Mouse (Mus musculus): ENCODE data around the gene Ncoa6. TPM values are rescaled to one million over a fixed set of nuclear protein-coding genes. Genes with fewer than 3 reads are reported as not detected.

Ncoa6 gene
- total RNA-seq, 2 experiments from 2014 or later, result 42.9 to 44.7 TPM

DNA sequence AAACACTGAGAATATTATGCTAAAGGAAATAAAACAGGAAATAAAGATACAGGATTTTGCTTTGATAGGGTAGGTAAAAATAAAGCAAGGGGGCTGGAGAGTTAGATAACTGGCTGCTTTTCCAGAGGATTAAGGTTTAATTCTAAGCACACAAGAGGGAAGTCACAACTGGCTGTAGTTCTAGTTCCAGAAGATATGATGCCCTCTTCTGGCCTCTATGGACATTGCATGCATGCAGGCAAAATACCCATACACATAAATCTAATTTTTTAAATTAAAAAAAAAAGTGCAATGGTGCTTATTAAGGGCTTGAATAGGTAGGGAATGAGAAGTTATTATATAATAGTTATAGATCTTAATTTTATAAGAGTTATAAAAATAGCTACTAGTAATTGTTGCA lies 37.2 kb downstream of the Ncoa6 start:
- DNase-seq, result peak; percentile 12

DNA sequence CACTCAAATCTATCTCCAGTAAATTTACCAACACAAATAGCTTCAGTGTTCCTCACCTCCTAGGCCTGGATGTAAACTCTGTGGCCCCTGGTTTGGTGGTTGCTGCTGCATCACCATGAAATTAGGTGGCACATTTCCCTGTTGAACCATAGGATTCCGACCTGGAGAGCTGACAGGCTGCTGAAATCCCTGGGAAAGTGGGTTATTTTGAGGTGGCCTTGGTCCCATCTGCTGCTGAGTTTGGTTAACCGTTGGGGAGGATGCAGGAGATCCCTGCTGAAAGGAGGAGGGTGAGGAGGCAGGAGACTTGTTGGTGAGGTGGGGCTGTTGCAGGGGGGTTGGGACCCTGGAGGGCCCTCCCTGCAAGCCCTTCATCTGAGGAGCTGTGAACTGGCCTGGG lies 52.8 kb downstream of the Ncoa6 start:
- no peak for DNase-seq

DNA sequence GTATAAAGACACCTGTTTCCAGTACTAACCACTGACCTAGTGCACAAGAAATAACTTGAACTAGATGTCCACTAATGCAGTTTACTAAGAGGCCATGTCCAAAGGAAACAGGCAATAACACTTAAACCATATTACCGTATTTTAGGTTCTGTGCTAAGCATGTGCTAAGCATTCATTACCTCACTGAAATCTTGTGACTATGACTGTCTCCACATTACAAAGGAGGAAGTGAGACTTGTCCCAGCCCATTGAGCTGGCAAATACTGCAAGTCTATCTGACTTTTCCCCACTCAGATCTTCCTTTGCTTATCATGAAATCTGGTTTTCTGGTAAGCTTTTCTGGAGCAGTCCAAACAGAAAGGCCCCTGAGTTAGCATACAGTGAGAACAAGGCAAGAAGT lies 69.1 kb downstream of the Ncoa6 start:
- no peak for DNase-seq

DNA sequence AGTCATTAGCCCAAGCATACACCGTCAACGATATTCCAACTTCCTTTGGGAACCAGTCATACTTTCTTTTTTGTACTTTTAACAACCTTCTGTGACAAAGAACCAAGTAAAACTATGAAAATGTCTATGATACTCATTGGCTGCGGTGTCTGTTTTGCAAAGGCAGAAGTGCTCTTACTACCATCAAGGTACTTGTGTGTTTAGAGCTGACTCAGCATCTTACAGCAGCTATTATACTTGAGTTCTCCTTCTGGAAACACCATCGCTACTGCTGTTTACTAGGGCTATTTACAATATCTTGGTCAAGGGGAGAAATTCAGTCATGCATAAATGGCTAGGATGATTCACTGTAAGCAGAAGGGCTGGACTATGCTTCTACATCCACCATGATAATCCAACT lies 71.8 kb downstream of the Ncoa6 start:
- DNase-seq, result no peak

DNA sequence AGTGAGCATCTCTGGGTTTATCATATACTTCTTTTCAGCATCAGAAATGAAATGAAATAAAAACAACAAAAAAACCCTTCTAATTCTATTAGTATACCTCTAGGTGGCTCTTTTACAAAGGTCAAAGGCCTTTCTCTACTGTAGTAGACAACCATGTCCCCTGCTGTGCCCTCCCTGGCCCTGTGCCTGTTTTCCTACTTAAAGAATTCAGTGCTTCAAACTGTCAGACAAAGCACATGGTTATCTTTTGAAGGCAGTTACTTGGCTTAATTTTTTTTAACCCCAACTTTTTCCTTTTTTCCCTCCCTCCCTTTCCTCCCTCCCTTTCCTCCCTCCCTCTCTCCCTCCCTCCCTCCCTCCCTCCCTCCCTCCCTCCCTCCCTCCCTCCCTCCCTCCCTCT lies 73.4 kb downstream of the Ncoa6 start:
- peak; percentile 62 for DNase-seq

DNA sequence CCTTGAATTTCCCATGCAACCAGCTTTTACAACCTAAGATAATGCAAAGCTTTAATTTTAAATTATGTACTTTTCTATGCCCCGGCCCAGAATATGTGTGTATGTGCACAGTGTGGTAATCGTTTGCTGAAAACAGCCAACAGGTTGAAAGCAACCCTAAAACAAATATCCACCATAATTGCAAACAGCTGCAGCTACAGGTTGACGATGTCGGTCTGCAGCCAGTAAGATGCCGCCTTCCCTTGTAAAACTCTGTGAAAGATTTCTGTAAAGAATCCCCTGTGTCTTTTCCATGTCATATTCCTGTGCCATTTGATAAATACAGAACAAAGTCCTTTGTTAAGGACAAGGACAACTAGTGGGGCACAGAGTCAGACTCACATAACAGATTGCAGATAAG lies 79.1 kb downstream of the Ncoa6 start:
- DNase-seq, result no peak

DNA sequence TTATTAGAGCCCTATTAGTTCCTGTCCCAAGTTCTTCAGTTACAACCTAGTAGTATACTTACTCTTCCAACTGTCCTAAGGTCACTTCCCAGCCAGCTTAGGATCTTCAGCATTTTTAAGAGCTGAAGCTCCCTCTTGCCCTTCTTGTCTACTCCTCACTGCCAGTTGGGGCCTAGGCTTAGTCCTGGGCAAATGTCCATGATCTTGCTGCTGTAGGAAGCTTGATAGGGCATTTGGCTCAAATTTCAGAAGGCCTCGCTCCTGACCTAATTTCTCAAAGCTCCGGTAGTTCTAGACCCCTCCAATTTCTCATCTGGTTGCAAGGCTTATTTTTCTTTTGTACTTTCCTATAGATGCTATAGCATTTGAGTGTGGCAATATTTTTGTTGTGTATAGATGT lies 85.1 kb downstream of the Ncoa6 start:
- no peak for DNase-seq

DNA sequence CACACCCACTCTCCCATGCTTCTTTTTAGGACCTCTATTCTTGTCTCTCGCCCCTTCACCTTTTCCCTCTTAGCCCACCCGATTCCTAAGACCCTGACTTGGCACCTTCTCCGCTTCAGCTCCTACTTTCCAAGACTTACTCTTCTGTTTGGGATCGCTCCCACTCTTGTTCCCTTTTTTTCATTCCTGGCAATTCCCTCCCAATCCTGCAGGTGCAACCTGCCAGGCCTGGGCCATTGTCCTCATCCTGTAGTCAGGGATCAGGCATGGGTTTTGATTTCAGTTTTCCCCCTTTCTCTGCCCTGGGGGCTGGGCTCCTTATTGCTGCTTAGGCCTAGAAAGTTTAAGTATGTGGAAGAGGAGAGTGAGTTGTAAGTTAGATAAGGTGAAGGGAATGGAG lies 86.6 kb downstream of the Ncoa6 start:
- DNase-seq, result no peak

DNA sequence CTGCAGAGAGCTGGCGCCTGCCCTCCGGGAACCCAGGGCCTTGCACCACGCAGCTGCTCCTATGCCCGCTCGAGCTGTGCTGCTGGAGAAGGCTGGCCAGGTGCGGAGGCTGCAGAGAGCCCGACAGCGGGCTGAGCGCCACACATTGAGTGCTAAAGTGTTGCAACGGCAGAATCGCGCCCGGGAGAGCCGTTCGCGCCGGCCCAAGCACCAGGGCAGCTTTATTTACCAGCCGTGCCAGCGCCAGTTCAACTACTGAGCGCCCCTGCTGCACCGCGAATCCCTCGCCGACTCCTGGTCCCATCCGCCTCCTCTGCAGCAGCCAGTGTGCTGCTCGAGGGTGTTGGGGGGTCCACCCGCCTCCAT lies 87.2 kb downstream of the Ncoa6 start:
- DNase-seq, result no peak

DNA sequence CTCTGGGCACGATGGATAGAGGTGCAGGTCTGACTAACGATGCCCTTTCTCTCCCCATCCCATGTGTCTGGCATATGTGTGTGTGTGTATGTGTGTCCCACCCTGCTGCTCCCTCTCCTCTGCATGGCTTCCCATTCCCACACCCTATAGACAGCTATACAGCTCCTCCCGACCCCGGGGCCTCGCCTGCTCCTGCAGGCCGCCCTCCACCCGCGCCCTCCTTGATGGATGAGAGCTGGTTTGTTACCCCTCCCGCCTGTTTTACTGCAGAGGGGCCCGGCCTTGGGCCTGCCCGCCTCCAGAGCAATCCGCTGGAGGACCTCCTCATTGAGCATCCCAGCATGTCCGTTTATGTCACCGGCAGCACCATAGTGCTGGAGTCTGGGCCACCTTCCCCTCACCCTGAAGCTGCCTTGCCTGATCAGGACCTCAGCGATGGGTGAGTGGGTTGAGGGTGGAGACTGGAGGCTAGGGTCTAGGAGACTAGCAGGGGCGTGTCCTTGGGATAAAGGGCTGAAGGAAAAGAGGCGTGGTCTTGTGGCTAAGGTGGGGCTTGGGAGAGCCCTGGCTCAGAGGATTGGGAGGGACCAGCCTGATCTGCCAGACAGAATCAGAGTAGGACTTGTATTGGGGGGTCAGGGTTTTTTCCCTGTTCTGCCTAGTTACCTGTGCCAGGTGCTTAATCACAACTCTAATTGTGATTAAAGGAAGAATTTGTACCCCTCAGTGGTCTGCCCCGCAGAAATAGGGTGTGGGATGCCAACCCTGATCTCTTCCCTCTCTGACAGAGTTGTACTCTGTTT lies 87.8 kb downstream of the Ncoa6 start:
- peak; percentile 23 for DNase-seq

DNA sequence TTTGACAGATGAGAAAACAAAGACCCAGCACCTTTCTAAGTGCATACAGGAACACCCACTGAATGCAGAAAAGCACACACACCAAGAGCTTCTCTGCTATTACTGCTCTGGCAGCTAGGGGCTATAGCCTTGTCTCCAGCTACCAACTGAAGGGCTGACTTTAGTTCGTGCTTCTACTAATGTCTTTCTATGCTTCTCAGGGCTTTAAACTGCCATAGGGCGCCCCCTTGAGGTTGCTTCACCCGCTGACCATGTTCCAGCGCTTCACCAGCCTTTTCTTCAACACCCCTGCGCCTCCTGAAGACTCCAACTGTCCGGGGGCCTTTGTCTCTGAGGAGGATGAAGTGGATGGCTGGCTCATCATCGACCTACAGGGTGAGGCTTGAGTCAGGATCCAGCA lies 88.6 kb downstream of the Ncoa6 start:
- peak; percentile 88 for DNase-seq

DNA sequence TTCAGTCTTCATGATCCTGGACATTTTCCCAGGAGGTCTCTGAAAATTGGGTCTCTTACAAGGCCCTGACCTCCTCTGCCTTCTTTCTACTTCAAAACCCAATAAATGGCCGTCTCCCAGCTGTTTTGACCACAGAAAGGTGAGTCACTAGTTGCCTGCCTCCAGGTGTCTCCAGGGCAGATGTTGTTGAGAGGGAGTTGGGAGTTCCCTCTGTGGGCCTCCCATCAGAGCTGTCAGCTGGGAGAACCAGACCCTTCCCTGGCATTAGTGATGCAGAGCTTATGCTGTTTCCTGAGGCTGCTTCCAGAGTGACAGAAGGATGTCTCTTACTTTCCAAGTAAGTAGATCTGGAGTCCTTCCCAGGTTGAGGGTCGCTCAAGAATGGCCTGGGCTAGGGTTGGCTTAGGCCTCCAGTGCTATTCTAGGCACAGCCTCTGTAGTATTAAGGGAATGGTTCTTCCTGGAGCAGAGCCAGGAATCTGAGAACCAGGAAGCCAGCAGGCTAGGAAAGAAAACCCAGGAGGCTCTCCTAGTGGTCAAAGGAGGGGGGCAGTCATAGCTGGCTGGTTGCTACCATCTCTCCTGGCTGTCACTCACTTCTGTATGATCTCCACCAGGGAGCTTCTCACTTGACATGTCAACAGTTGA lies 90.8 kb downstream of the Ncoa6 start:
- DNase-seq, result peak; percentile 79

DNA sequence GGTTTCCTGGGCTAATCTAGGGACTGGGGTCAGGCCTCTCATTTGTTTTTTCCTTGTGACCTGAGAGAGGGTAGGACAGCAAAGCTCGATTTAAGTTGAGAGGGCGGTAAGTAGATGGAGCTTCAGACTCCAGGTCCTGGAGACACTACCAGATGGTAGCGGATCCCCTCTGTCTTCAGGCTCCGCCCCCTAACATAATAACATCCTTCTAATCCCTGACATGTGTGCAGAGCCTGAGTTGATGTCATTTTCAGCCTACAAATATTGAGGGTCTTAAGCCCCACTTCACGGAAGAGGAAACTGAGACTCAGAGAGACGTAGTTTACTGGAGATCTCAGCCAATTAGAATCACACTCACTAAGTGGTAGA lies 91.4 kb downstream of the Ncoa6 start:
- no peak for DNase-seq

DNA sequence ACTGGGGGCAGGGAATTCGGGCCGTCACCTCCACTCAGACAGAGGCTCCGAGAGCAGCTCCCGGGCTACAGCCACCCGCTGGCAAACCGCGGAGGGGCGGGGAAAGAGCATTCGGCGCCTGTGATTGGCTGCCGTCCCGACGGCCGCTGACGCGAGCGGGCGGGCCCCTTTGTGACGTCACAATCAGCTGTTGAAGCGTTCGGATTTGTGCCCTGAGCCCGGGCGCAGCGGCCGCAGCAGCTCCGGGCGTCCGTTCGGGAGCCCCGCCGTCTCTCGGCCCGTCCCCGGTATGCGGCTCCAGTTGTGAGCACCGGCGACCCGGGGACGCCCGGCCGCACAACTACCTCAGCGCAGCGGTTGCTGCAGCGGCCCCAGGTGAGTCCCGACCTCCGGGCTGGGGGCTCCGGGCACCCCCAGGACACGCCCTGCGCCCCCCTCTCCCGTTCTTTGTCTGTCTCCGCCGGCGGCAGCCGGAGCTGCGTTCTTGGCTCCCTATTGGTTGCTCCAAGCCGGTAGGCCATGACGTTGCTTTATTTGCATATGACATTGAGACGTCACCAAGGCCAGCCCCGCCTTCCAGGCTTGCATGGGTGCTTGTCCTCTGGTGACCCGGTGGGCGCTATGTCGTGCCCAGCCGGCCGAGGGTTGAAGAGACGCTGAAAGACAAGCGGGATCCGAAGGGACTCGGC lies 91.9 kb downstream of the Ncoa6 start:
- peak; percentile 99 for DNase-seq

DNA sequence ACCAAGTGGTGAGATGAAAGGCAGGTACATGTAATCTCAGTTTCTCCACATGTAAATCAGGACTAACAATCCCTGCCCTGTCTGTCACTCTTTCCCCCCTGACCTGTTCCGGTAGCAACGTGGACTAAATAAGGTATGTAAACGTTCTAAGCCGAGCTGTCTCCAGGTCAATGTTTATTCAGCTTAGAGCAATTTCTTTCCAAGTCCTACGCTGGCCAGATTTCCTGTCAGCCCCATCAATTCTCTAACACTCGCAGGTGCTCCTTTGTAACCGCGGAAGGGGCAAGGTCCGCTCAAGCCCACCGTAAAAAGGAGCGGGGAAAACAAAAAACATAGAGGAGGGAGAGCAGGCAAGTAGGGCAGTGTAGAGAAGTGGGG lies 92.6 kb downstream of the Ncoa6 start:
- DNase-seq, result no peak

DNA sequence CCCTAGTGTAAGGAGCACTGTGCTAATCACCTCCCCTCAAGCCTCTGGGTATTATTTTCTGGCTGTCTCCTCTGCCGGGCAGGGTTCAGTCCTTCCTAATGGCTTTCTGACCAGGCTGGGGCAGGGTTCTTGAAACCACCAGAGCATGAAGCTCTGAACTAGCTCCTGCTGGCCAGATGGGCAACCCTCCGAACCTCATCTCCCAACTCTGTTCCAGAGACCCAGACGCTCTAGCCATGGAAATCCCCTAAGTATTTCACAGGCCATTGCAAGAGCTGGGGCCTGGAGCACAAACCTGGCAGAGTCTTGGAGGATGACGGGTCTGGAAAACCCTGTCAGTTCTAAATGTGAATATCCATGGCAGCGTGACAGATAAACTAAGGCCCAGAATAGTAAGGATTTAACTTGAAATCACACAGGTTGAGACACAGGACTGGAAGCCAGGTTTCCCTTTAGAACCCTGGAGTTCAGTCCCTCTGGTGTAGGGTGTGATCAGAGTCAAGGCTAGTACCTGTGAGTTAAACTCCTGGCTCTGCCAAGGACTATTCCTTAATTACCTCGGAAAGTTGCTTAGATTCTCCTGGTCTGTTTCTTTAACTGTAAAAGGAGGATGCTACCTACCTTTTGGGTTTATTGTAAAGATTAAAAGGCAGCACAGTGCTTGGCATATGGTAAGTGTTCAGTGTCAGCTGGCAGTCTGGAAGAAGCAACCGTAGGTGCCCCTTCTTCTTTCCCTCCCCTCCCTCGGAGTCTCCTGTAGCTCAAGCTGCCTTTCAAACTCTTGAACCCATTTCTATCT lies 93.2 kb downstream of the Ncoa6 start, which contains the start of gene Trp53inp2:
Gene Trp53inp2 (plus strand): TSS at position 799 of the 799 bp plus-strand sequence.
- no peak for DNase-seq

DNA sequence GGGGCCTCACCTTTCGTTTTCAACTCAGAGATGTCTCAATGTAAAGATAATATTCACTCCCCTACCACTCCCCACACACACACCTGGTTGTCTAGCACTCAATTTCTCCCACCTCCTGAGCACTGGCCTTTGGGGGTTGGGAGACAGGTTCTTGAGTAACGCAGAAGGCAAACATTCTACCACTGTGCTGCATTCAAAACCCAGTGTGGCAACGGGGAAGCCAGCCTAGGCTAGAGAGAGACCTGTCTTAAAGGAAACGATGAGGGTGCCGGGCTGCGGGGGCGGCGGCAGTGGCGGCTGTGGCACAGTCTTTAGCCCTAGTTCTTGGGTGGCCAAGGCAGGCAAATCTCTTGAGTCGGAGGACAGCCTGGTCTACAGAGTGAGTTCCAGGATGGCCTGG lies 97.5 kb downstream of the Ncoa6 start:
- no peak for DNase-seq

DNA sequence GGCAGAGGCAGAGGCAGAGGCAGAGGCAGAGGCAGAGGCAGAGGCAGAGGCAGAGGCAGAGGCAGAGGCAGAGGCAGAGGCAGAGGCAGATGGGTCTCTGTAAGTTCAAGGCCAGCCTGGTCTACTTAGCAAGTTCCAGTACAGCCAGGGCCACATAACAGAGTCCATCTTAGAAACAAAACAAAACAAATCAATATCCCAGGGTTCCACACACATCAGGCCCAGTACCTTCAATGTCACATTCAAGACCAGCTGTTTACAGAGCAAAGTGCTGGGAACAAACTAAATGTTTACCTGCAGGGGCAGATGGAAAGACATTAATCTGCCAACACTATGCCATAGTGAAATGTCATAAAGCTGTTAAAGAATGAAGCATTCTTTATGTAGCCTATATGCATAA lies 99.2 kb downstream of the Ncoa6 start:
- DNase-seq, result no peak

DNA sequence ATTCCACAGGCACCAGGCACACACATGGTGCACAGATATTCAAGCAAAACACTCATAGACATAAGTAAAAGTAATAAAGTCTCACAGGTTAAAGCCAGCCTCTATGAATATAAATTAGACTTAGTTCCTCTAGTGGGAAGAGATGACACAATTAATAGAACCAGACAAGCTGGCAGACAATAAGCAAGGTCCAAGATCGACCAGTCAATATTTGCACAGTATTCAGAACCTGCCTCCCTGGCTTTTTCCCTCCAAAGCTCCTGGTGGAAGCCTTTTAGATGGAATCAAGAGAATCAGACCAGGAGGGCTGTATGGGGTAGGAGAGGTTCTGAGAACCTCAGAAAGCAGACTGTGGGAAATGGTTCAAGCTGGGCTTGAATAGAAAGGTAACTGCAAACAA lies 99.8 kb downstream of the Ncoa6 start:
- DNase-seq, result no peak

DNA sequence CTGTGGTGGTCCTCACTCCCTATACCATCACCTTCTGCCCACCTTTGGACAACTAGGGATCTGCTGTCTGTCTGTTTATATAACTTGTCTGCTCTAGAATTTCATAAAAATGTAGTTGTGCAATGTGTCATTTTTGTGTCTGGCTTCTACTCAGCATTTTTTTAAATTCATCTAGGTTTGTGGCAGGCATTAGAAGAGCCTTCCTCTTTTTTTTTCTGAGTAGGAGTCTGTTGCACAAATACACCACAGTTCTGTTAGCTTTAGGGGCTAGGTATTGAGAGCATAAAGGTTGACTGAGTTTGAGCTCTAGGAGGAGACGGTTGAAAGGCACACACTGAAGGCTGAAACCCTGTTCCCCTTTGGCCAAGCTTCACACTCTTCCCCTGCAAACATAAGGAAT lies 100.4 kb downstream of the Ncoa6 start:
- DNase-seq, result no peak

DNA sequence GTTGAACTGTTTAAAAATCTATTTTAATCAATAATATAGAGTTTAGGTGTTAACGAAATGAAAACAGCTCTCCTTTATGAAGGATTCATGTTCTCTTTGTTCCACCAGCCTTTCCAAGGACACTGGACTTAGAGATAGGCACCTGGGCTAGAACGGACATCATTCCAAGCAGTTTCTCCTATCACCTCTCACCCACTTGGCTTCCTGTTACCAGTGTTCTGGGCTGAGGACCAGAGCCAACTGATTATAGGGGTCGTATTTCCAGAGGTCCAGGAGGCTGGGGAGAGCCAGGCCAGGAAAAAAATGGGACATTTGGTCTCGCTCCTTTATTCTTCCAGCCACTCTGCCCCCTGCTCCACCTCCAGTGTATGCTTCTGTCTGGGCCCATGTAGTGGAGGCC lies 101.2 kb downstream of the Ncoa6 start:
- DNase-seq, result peak; percentile 62

DNA sequence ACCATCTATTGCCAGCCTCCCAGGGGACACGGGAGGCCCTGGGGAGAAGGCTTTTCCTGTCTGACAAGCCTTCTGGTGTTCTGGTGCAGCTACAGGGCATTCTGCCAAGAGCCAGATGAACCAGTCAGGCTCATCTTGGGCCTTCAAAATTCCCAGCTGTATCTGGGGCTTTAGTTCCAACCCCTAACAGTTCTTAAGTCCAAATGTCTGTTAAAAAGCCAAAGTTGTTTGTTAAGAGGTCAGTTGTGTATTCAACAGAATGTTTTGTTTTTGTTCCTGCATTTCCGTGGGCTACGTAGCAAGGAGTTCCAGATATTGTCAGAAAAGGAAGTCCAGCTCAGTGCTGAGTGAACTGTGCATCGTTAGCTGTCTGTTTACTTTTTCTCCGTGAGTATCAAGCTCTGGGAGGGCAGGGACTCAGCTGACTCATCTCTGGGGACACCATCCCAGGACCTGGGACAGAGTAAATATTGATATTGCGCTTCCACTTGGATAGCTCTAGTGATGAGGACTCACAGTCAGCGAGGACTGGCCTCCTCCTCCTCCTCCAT lies 104.3 kb downstream of the Ncoa6 start:
- DNase-seq, result peak; percentile 74
